In the genomic region with DNA sequence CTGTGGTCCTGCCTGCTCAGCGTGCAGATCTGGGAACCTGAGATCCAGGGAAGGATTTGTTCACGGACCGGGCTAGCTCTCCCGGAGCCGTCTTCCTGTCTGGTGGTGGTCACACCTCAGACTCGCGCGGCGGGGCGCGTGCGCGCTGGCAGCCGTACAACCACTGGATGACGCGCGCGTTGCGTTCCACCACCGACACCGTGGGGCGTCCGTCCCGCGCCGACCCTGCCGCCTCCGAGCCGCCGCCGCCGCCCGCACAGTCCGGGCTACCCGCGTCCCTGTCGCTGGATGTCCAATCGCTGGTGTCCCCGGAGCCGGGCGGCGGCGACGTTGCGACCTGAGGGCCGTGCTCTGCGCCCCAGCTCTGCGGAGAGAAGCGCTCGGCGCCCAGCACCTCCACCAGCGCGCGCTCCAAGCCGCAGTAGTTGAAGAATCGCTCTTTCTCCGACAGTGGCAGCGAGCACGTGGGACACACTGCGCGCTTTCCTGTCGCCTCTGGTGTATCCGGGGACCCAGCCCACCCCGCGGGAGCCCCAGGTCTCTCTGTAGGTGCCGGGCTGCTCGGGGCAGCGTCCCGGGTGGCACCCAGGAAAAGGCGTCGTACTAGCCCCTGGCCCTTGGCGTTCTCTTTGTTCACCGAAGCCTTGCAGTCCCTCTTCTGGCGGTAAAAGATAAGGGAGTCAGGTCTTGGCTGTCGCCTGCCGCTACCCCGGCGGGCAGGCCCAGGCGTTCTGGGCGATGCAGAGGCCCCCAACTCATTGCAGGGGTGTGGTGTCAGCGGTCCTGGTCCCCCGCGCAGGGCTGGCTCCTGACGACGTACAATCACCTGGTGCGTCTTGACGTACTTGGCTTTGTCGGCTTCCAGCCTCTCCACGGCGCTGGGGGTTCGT, we compare ENCODE assay signal across 9 mouse cellular contexts. TPM values are rescaled to one million over a fixed set of nuclear protein-coding genes. Genes with fewer than 3 reads are reported as not detected.
DNase-seq lines count a peak whose midpoint lies in the region; ATAC-seq and TF ChIP-seq lines count a peak whose summit lies in the region.
"Had no signal": no experiment of that assay in that cellular context is flagged by ENCODE, and none has a peak within 500 bp of the region (broad histone marks: within the 10 kb centered on the region; RNA-seq: fewer than 3 reads in every experiment).

No protein-coding gene starts in this region.

- intact Hi-C loops in left cerebral cortex, postnatal 25 days (cut with DNase I) = loop anchor here (2.0 to 10.0 kb wide), 3 partner anchors 41 to 233 kb away; no protein-coding TSS in a partner anchor

- TF ChIP-seq POLR2A in lung, adult 2 months (IDR thresholded peaks at IDR 0.05; ENCODE audit: borderline replicate concordance, extremely low read depth, low read depth, low read length) = no peak

- no peak for ATAC-seq in heart, embryonic 15.5 days (replicated peaks; ENCODE audit: insufficient number of reproducible peaks, insufficient read depth, low FRiP score, low read depth)
- peak; percentile 31; the same call in 1 of the 2 replicates for ATAC-seq in midbrain, embryonic 12.5 days (ENCODE audit: low FRiP score, low read depth)
- ATAC-seq in stomach, postnatal 0 days (ENCODE audit: low FRiP score, low TSS enrichment) = no peak

- no peak for TF ChIP-seq CTCF in lung, adult 2 months (IDR thresholded peaks at IDR 0.05; ENCODE audit: insufficient read depth, low read length)
- TF ChIP-seq CTCF in stomach, postnatal 0 days (IDR thresholded peaks at IDR 0.05; ENCODE audit: low read depth) = no peak

- no peaks in the 10 kb centered on the region for H3K9me3 ChIP-seq in heart, embryonic 15.5 days (replicated peaks)
- no peaks in the 10 kb centered on the region for H3K9me3 ChIP-seq in midbrain, embryonic 12.5 days
- H3K9me3 ChIP-seq in stomach, postnatal 0 days (ENCODE audit: control insufficient read depth, low read length) = no peaks in the 10 kb centered on the region

- peaks cover 11% of the 10 kb centered on the region for H3K4me1 ChIP-seq in lung, adult 2 months (ENCODE audit: control insufficient read depth, insufficient read depth, low read length)
- peaks cover 60% of the 10 kb centered on the region for H3K4me1 ChIP-seq in heart, embryonic 15.5 days (replicated peaks)
- peaks cover 68% of the 10 kb centered on the region for H3K4me1 ChIP-seq in midbrain, embryonic 12.5 days
- H3K4me1 ChIP-seq in stomach, postnatal 0 days (replicated peaks; ENCODE audit: control insufficient read depth, insufficient read depth) = 0 out of 2 replicates have a peak, but pooled peaks cover 2% of the 10 kb centered on the region

- TF ChIP-seq EP300 in stomach, postnatal 0 days (optimal IDR thresholded peaks at IDR 0.05) = no peak

- H3K36me3 ChIP-seq in heart, embryonic 15.5 days = no peaks in the 10 kb centered on the region
- no peaks in the 10 kb centered on the region for H3K36me3 ChIP-seq in midbrain, embryonic 12.5 days
- no peaks in the 10 kb centered on the region for H3K36me3 ChIP-seq in stomach, postnatal 0 days (ENCODE audit: control insufficient read depth, insufficient read depth, low read length)

- H3K9ac ChIP-seq in heart, embryonic 15.5 days = peak overlapping the region; percentile 62
- H3K9ac ChIP-seq in midbrain, embryonic 12.5 days (replicated peaks) = peak overlapping the region; percentile 57
- peak overlapping the region; percentile 47 for H3K9ac ChIP-seq in stomach, postnatal 0 days (ENCODE audit: low read length)

- WGBS in lung, adult 2 months = 2% methylated on average over 91 of the region's 91 CpGs
- WGBS in heart, embryonic 15.5 days = under 1% methylated on average over 91 of the region's 91 CpGs
- WGBS in midbrain, embryonic 12.5 days = 2% methylated on average over 74 of the region's 91 CpGs
- 1% methylated on average over 87 of the region's 91 CpGs for WGBS in stomach, postnatal 0 days

- peak overlapping the region; percentile 67 for H3K4me3 ChIP-seq in lung, adult 2 months (replicated peaks; ENCODE audit: extremely low read depth, low read depth, low read length)
- H3K4me3 ChIP-seq in heart, embryonic 15.5 days = peak overlapping the region; percentile 55
- peak overlapping the region; percentile 51 for H3K4me3 ChIP-seq in midbrain, embryonic 12.5 days
- H3K4me3 ChIP-seq in stomach, postnatal 0 days (ENCODE audit: low read depth, low read length) = peak overlapping the region; percentile 42

- H3K27me3 ChIP-seq in heart, embryonic 15.5 days = peaks cover 65% of the 10 kb centered on the region
- peaks cover 100% of the 10 kb centered on the region for H3K27me3 ChIP-seq in midbrain, embryonic 12.5 days
- peaks cover 11% of the 10 kb centered on the region; the same call in 1 of the 2 replicates for H3K27me3 ChIP-seq in stomach, postnatal 0 days (ENCODE audit: control insufficient read depth, insufficient read depth, low read length)

- peak overlapping the region; percentile 94 for H3K4me2 ChIP-seq in heart, embryonic 15.5 days
- H3K4me2 ChIP-seq in midbrain, embryonic 12.5 days (replicated peaks) = peak overlapping the region; percentile 86
- peak overlapping the region; percentile 82 for H3K4me2 ChIP-seq in stomach, postnatal 0 days (replicated peaks; ENCODE audit: low read depth)

- peak overlapping the region; percentile 59; the same call in 1 of the 2 replicates for H3K27ac ChIP-seq in heart, embryonic 15.5 days
- H3K27ac ChIP-seq in midbrain, embryonic 12.5 days (replicated peaks) = no peak overlapping the region
- H3K27ac ChIP-seq in stomach, postnatal 0 days (replicated peaks) = 0 out of 2 replicates have a peak overlapping the region, but pooled peaks have one; percentile 13
- H3K27ac ChIP-seq: macrophage had no signal

- peak; percentile 27 for DNase-seq in lung, adult 2 months
- no peak for DNase-seq in lung, postnatal 25 days (ENCODE audit: low spot score)
- DNase-seq in embryo, embryonic 10.5 days (ENCODE audit: low spot score) = peak; percentile 54
- peak; percentile 52 to 64 for DNase-seq in left cerebral cortex, postnatal 25 days (ENCODE audit: low spot score in 2 of 2)
- peak; percentile 49 for DNase-seq in stomach, postnatal 0 days (ENCODE audit: low spot score)
- DNase-seq in ovary, postnatal 14 days (ENCODE audit: low spot score) = no peak

RNA-seq across cellular contexts. Expression of a gene that starts 2.4 kb away (rescaled TPM):
- 37.9 and 61.1 TPM in 2 replicates for polyA plus RNA-seq in lung, adult 2 months (2012; rRNA removed)
- polyA plus RNA-seq in heart, embryonic 15.5 days (2015; fragmentation: Nextera tagmentation; extraction: Ambion mirVana) = 5.0 and 5.1 TPM in 2 replicates
- total RNA-seq in left cerebral cortex, postnatal 25 days (2021) = 1 to 10 TPM; 4.0 TPM
- polyA plus RNA-seq in midbrain, embryonic 12.5 days (2016; fragmentation: Nextera tagmentation; extraction: Ambion mirVana) = 5.7 and 6.0 TPM in 2 replicates
- 3.7 and 4.2 TPM in 2 replicates for polyA plus RNA-seq in stomach, postnatal 0 days (2015; fragmentation: Nextera tagmentation; extraction: Ambion mirVana)
- polyA plus RNA-seq: macrophage had no signal

RNA-seq across cellular contexts. Expression of a gene that starts 4.8 kb away (rescaled TPM):
- polyA plus RNA-seq in lung, adult 2 months (2012; rRNA removed) = not detected in 2 replicates
- polyA plus RNA-seq in heart, embryonic 15.5 days (2015; fragmentation: Nextera tagmentation; extraction: Ambion mirVana) = not detected in 2 replicates
- total RNA-seq in left cerebral cortex, postnatal 25 days (2021) = not detected
- not detected in 2 replicates for polyA plus RNA-seq in midbrain, embryonic 12.5 days (2016; fragmentation: Nextera tagmentation; extraction: Ambion mirVana)
- polyA plus RNA-seq in stomach, postnatal 0 days (2015; fragmentation: Nextera tagmentation; extraction: Ambion mirVana) = not detected in 2 replicates
- polyA plus RNA-seq: macrophage had no signal

RNA-seq across cellular contexts. Expression of a gene that starts 6.1 kb away (rescaled TPM):
- polyA plus RNA-seq in lung, adult 2 months (2012; rRNA removed) = 7.2 and 7.5 TPM in 2 replicates
- polyA plus RNA-seq in heart, embryonic 15.5 days (2015; fragmentation: Nextera tagmentation; extraction: Ambion mirVana) = 7.4 and 9.1 TPM in 2 replicates
- 10 to 100 TPM; 10.3 to 10.5 TPM for total RNA-seq in left cerebral cortex, postnatal 25 days (2021)
- polyA plus RNA-seq in midbrain, embryonic 12.5 days (2016; fragmentation: Nextera tagmentation; extraction: Ambion mirVana) = 17.7 and 19.6 TPM in 2 replicates
- polyA plus RNA-seq in stomach, postnatal 0 days (2015; fragmentation: Nextera tagmentation; extraction: Ambion mirVana) = 12.1 and 12.6 TPM in 2 replicates

RNA-seq across cellular contexts. Expression of a gene that starts 8.0 kb away (rescaled TPM):
- not detected in 2 replicates for polyA plus RNA-seq in lung, adult 2 months (2012; rRNA removed)
- polyA plus RNA-seq in heart, embryonic 15.5 days (2015; fragmentation: Nextera tagmentation; extraction: Ambion mirVana) = 0.26 and 0.30 TPM in 2 replicates
- total RNA-seq in left cerebral cortex, postnatal 25 days (2021) = not detected
- 0.23 and 0.76 TPM in 2 replicates for polyA plus RNA-seq in midbrain, embryonic 12.5 days (2016; fragmentation: Nextera tagmentation; extraction: Ambion mirVana)
- polyA plus RNA-seq in stomach, postnatal 0 days (2015; fragmentation: Nextera tagmentation; extraction: Ambion mirVana) = 0.21 and 0.31 TPM in 2 replicates
- polyA plus RNA-seq: macrophage had no signal

RNA-seq across cellular contexts. Expression of a gene that starts 13.3 kb away (rescaled TPM):
- polyA plus RNA-seq in lung, adult 2 months (2012; rRNA removed) = 13.8 and 15.8 TPM in 2 replicates
- polyA plus RNA-seq in heart, embryonic 15.5 days (2015; fragmentation: Nextera tagmentation; extraction: Ambion mirVana) = 1.2 and 2.4 TPM in 2 replicates
- under 1 TPM; 0.23 to 0.46 TPM for total RNA-seq in left cerebral cortex, postnatal 25 days (2021)
- 0.26 and 0.46 TPM in 2 replicates for polyA plus RNA-seq in midbrain, embryonic 12.5 days (2016; fragmentation: Nextera tagmentation; extraction: Ambion mirVana)
- 9.4 and 9.5 TPM in 2 replicates for polyA plus RNA-seq in stomach, postnatal 0 days (2015; fragmentation: Nextera tagmentation; extraction: Ambion mirVana)
- polyA plus RNA-seq: macrophage had no signal

Comparison
In these comparisons a context has a peak if more than half of its experiments do, and no peak if none do; other contexts are left out.
1. DNase-seq: peak in lung, adult 2 months (single experiment), embryo, embryonic 10.5 days (single experiment), left cerebral cortex, postnatal 25 days (2 of 2) and stomach, postnatal 0 days (single experiment); none in lung, postnatal 25 days (single experiment) and ovary, postnatal 14 days (single experiment).
2. Peak in every context shown above with its lines, with median percentiles within 50 percentile points of each other: H3K4me3 ChIP-seq, H3K4me2 ChIP-seq and H3K9ac ChIP-seq.